Mouse (Mus musculus): Measurements from ENCODE around the gene Ankrd27.
"Not testable (repeated sequence)": the region's sequence is repeated elsewhere in the genome, so short reads cannot be mapped to it uniquely, and the experiment has no call there.

Ankrd27 gene

GRCm38 (mm10) chr7:35586055-35586905, at the start of gene Ankrd27:
TSS of gene Ankrd27 (plus strand) at chr7:35586244.
- peak; percentile 86 to 92 for DNase-seq

GRCm38 (mm10) chr7:35537562-35537961, 48.5 kb upstream of the Ankrd27 start, which contains the start of gene Tdrd12:
TSS of gene Tdrd12 (minus strand) at chr7:35537745.
- no peak for DNase-seq

- peak in 1 of 2 experiments; percentile 35 for DNase-seq
Measured at GRCm38 (mm10) chr7:35545881-35546280, 40.2 kb upstream of the Ankrd27 start.

DNA sequence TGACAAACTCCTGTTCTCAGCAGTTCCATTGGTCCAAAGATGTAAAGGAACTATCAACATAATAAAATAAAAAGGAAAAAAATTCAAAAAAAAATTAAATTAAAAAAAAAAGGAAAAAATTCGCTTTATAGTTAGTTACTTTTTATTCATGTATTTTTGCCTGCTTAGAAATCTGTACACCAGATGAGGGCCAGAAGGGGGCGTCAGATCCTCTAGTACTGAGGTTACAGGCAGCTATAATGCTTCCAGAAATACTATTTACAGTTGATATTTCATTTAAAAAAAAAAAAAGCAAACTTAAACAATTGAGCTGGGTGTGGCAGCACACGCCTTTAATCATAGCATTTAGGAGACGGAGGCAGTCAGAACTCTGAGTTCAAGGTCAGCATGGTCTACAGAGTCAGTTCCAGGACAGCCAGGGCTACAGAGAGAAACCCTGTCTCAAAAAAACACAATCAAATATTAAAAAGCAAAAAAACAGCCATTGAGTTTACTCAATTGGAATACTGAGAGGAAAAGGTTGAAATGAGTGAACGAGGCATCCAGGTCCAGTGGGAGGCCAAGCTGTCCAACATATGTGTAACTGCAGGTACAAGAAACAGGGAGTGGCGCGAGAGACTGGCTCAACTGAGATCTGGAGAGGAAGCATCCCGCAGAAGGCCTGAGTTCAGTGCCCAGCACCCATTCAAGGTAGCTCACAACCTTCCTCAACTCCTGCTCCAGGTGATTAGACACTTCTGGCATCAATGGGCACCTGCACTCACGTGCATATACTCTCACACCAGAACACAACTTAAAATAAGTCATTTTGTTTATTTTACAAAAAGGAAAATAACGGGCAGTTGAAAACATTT, 32.1 kb upstream of the Ankrd27 start:
- peak in 1 of 2 experiments; percentile 34 for DNase-seq

DNA sequence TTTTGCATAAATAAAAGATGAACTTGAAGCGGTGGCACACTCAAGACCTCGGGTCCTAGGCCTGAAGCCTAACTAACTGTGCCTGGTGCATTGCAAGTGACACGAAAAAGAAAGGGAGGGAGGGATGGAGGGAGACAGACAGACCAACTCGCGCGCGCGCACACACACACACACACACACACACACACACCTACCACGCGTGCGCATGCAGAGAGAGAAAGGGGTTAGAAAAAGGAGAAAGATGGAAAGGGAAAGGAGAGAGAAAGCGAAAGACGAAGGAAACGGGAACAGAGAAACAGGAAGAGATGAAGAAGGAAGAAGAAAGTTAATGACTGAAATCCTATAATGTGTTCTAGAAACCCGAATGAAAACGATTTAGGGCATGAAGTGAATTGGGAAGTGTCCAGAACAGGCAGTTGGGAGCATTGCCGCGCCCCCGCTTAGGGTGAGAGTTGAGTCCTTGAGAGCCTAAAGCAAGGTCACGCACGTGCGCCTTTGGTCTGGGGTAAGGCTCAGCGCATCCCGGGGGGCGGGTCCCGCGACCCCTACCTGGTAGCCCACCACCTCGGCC, 31.4 kb upstream of the Ankrd27 start:
- DNase-seq, result peak in 1 of 2 experiments; percentile 17

DNA sequence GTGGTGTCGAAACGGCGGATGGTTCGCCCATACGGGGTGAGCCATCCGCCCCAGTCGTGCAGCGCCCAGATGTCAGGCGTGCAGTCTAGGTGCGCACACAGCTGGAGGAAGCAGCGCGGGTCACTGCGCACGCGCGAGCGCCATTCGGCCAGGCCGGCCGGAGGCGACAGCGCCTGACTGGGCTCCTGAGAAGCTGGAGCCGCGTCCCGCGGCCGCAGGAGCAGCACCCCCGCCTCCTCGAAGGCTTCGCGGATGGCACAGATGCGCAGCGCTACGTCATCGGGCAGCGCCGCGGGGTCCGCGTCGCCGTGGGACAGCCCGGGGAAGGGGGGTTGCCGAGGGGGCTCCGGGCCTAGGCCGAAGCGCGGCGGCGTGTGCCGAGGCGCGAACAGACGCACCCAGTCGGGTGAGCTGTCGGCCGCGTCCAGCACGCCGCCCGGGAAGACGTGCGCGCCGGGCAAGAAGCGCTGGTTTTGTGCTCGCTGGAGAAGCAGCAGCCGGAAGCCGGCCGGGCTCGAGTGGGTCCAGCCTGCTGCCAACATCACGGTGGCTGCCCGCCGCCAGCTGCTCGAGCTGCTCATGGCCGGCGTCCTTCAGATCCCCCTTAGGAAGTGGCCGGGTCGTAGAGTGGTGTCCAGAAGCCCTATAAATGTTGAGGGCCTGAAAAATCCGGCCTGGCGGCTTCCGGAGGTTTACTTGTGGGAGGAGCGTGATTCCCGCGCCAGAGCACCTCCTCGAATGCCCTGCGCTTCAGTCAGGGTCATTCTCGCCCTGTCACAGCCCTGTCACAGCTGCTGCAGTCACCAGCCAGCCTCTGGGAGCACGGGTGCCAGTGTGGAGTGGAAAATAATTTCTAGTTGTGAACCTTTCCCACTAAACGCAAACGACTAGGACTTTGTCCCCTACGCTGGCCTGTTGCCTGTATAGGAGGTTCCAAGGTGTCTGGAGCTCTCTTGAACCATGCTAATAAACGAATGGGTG, 30.5 kb upstream of the Ankrd27 start:
- DNase-seq, result peak; percentile 74 to 78

GRCm38 (mm10) chr7:35556205-35556603, 29.8 kb upstream of the Ankrd27 start, which contains the start of gene Nudt19:
TSS of gene Nudt19 (minus strand) at chr7:35556304.
- no peak for DNase-seq

- DNase-seq, result no peak
Measured at GRCm38 (mm10) chr7:35556905-35557304, 29.1 kb upstream of the Ankrd27 start.

DNA sequence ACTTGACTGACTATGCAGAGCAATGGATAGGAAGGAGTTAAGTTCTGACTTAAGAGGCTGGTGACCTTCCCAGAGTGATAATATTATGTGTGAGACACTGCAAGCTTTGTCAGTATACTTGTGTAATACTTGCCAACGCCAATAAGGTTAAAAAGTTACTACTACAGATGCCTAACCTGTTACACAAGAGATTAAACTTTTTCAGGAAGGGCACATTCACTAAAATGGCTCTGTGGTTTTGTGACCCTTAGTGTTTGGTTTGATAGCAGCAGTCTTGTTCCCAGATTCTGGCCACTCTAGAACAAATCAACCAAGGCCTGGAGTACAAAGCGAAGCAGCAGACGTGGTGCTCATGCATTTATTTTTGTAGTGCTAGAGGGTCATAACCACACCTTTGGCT, 28.5 kb upstream of the Ankrd27 start:
- DNase-seq, result no peak

DNA sequence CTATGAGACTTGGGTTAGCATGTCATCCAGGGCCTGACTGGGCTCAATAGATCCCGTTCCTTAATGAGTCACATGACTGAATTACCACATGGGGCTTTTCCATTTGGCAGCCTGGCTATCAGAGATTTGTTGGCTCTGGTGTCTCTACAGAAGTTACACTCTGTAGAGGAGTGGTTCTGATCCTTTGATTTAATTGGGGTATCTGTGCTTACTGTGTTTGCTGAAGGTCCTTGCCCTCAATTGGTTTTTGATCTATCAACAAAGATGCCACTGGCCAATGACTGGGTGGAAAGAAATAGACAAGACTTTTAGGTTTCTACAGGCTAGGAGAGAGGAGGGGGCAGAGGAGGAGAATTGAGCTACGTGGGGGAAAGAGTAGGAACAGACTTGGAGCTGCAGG, 27.4 kb upstream of the Ankrd27 start:
- DNase-seq, result no peak

GRCm38 (mm10) chr7:35559838-35560237, 26.2 kb upstream of the Ankrd27 start:
- no peak for DNase-seq

DNA sequence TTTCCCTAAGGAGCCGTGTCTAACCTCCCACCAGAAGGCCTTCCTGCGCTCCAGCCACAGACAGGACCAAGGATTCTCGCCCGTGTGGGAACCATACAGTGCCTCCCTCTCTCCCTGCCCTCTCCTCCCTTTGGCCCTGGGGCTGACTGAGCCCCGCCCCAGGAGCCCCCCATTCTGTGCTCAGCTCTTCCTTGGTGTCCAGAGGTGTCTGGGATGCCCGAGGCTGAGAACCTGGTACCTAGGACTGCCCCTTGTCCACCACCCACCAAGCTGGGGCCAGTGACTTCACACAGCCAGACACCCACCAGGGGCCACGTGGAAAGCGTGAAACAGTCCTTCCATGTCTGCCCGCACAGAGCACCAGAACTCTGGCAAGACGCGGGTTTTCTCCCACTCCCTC, 23.0 kb upstream of the Ankrd27 start:
- no peak for DNase-seq

- no peak for DNase-seq
Measured at GRCm38 (mm10) chr7:35564067-35564865, 21.8 kb upstream of the Ankrd27 start.

DNA sequence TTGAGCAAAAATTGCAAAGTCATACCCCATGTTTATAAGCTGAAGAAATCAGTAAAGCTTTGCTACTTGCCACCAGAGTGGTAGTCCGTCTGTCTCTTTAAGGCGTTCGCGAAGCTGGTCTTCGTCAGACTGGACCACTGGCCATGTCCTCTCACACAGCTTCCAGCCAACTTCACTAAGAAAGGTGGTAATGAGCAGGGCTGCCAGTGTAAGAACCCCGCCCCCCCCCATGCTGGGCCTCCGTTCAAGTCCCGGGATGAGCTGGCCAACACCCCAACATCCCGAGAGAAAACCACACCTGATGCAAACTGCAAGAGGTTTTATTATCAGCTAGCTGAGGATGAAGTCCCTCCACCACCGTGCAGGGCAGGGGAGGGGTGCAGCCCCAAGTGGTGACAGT, 21.2 kb upstream of the Ankrd27 start:
- DNase-seq, result not testable (repeated sequence)

GRCm38 (mm10) chr7:35565965-35566364, 20.1 kb upstream of the Ankrd27 start:
- DNase-seq, result not testable (repeated sequence)

- DNase-seq, result not testable (repeated sequence)
Measured at GRCm38 (mm10) chr7:35569724-35570123, 16.3 kb upstream of the Ankrd27 start.

DNA sequence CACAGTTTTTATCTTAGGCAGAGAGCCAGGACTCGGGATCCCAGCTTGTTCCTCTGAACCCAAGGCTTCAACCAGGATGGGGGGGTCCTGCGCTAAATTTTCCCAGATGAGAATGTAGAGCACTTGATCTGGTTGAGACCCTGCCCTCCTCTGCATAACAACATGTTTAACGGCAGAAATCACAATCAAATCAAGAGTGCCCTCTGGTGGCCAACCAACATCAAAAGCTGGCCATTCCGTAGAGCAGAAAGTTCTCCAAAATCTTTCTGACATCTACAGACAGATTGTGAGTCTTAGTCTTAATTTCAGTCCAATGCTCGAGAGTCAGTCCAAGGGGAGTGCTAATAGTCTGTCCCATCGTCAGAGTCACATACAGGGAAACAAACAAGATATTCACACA, 15.2 kb upstream of the Ankrd27 start:
- DNase-seq, result not testable (repeated sequence)

GRCm38 (mm10) chr7:35579849-35580248, 6.2 kb upstream of the Ankrd27 start:
- DNase-seq, result peak in 1 of 2 experiments; percentile 56

DNA sequence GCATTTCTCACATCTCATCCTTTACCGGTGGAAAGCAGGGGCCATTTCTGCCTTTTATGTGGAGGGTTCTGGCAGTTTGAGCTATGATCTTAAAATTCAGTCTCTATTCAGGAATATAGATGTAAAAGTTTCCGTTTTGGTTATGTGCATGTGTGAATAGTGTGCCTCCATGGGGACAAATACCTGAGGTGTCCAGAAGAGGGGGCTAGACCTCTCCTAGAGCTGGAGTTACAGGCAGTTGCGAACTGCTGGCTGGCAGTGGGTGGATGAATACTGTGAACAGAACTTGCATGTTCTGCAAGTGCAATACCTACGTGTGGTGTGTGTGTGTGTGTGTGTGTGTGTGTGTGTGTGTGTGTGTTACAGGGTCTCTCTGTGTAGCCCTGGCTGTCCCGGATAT, 3.3 kb upstream of the Ankrd27 start:
- no peak for DNase-seq

DNA sequence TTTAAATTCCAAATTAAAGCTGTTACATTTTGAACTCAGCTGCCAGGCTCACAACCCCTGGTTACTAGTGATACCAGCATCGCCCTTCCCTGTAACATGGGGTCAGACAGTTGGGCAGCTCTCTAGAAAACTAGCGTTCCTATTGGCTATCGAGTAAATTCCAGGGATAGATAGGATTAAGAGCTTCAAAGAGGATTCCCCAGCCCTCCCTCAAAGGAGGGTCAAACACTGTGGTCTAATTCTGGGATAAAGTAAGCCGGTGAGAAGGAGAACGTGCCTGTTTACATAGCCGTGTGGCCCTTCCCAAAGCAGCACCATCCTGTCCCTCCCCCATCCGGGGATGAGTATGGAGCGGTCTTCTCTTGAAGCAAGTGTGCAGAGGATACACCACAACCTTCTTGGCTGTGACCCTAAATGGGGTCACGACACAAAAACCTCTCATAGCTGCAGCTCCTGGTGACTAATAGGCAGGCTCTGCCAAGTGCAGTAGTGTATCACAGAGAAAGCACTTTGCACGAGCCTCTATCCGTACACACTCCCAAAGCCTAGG, 2.5 kb upstream of the Ankrd27 start:
- DNase-seq, result no peak
